Mouse (Mus musculus): ENCODE measurements around the gene Gdap1l1. TPM values are rescaled to one million over a fixed set of nuclear protein-coding genes. Genes with fewer than 3 reads are reported as not detected.

The Gdap1l1 gene
- 108 and 129 TPM in 2 replicates for polyA plus RNA-seq (2015; fragmentation: Nextera tagmentation; extraction: Ambion mirVana)

GRCm38 (mm10) chr2:163438246-163438618 lies at the start of gene Gdap1l1:
Gene Gdap1l1, plus strand, starts transcription at chr2:163438476.
- Histone ChIP-seq H3K4me2 (peak within 1 kb of the TSS; percentile 73), H3K36me3 (0 out of 2 replicates have a peak, but pooled peaks cover 8% of the 10 kb centered on the region), H3K9me3 (replicated peaks) (no peaks in the 10 kb centered on the region), H3K27me3 (replicated peaks) (no peaks in the 10 kb centered on the region), H3K27ac (replicated peaks) (peak within 1 kb of the TSS; percentile 88), H3K4me1 (peaks cover 43% of the 10 kb centered on the region), H3K9ac (replicated peaks) (peak within 1 kb of the TSS; percentile 89), H3K4me3 (replicated peaks) (peak within 1 kb of the TSS; percentile 83)
- WGBS, result 2% methylated on average over 17 of the region's 18 CpGs
- peak; percentile 90 for ATAC-seq (ENCODE audit: low FRiP score)

DNA sequence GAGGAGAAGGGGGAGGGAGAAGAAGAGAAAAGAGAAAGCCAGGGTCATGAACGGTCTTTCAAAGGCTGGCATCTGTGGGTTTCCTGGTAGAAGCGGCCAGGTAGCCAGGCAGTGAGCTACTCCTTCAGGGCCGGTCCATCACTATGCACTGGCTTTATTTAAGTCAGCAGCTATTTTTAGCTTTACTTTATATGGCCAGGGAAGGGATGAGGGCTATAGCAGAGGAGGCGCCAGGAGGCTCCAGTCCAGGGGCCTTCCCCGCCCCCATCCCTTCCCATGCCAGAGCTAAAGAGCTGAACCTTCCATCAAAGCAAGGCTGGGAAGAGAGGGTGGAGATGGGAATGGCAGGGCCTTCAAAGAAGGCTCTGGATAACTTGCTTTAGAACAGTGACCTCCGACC lies 45.8 kb upstream of the Gdap1l1 start:
- Histone ChIP-seq H3K27ac (replicated peaks) (no peak overlapping the region), H3K9me3 (replicated peaks) (0 out of 2 replicates have a peak, but pooled peaks cover 3% of the 10 kb centered on the region), H3K36me3 (no peaks in the 10 kb centered on the region), H3K4me3 (replicated peaks) (no peak overlapping the region), H3K4me1 (no peaks in the 10 kb centered on the region), H3K9ac (replicated peaks) (no peak overlapping the region), H3K27me3 (replicated peaks) (no peaks in the 10 kb centered on the region), H3K4me2 (no peak overlapping the region)
- no peak for ATAC-seq (ENCODE audit: low FRiP score)
- 78% methylated on average over 6 of the region's 6 CpGs for WGBS

DNA sequence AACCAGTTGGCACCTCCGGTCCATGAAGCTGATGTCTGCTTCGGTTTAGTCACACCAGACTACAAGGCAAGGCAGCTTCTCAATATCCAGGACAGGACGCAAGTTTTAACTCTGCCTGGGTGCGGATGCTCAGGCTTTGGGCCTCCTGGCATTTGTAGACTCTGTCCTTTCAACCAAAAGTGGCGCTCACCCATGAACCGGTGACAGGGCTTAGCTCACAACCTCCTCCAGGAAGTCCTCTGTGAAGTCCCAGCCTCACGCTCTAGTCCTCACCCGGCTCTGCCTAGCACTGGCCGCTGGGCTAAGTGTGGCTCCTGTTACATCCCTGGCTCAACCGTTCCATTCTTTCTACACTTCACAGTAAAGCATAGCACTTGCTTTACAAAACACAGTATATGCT lies 45.0 kb upstream of the Gdap1l1 start:
- Histone ChIP-seq H3K27ac (replicated peaks) (no peak overlapping the region), H3K27me3 (replicated peaks) (no peaks in the 10 kb centered on the region), H3K36me3 (no peaks in the 10 kb centered on the region), H3K9ac (replicated peaks) (no peak overlapping the region), H3K4me2 (no peak overlapping the region), H3K9me3 (replicated peaks) (0 out of 2 replicates have a peak, but pooled peaks cover 3% of the 10 kb centered on the region), H3K4me1 (no peaks in the 10 kb centered on the region), H3K4me3 (replicated peaks) (no peak overlapping the region)
- ATAC-seq (ENCODE audit: low FRiP score), result no peak
- 94% methylated on average over 10 of the region's 10 CpGs for WGBS

- no peak overlapping the region for H3K4me2 ChIP-seq
- H3K4me1 ChIP-seq, result no peaks in the 10 kb centered on the region
- H3K4me3 ChIP-seq (replicated peaks), result no peak overlapping the region
- no peak overlapping the region for H3K27ac ChIP-seq (replicated peaks)
- H3K27me3 ChIP-seq (replicated peaks), result no peaks in the 10 kb centered on the region
- 79% methylated on average over 6 of the region's 6 CpGs for WGBS
- H3K36me3 ChIP-seq, result no peaks in the 10 kb centered on the region
- no peak overlapping the region for H3K9ac ChIP-seq (replicated peaks)
- 0 out of 2 replicates have a peak, but pooled peaks cover 3% of the 10 kb centered on the region for H3K9me3 ChIP-seq (replicated peaks)
- ATAC-seq (ENCODE audit: low FRiP score), result no peak
Observed at GRCm38 (mm10) chr2:163393976-163394375, 44.3 kb upstream of the Gdap1l1 start.

- Histone ChIP-seq H3K36me3 (no peaks in the 10 kb centered on the region), H3K4me1 (no peaks in the 10 kb centered on the region), H3K9me3 (replicated peaks) (no peaks in the 10 kb centered on the region), H3K4me3 (replicated peaks) (no peak overlapping the region), H3K27ac (replicated peaks) (no peak overlapping the region), H3K9ac (replicated peaks) (no peak overlapping the region), H3K27me3 (replicated peaks) (0 out of 2 replicates have a peak, but pooled peaks cover 3% of the 10 kb centered on the region), H3K4me2 (no peak overlapping the region)
- 79% methylated on average over 6 of the region's 6 CpGs for WGBS
- no peak for ATAC-seq (ENCODE audit: low FRiP score)
Observed at GRCm38 (mm10) chr2:163394977-163395376, 43.3 kb upstream of the Gdap1l1 start.

DNA sequence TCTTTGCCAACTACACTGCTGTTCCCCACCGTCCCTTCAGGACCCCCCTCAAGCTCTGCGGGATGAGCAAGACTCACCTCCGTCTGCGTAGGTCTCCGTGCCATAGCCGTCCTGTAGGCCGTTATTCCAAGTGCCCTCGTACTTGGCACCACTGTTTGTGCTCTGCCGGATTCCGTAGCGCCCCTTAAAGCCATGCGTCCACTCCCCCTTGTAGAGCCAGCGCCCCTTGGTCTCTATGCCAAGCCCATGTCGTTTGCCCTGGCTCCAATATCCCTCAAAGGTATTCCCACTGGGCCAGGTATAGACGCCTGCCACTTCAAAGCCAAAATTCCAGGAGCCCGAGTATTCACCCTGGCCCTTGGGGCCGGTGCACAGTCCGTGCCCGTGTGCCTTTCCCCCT lies 41.2 kb upstream of the Gdap1l1 start:
- 0 out of 2 replicates have a peak overlapping the region, but pooled peaks have one; percentile 28 for H3K4me2 ChIP-seq
- H3K4me3 ChIP-seq (replicated peaks), result no peak overlapping the region
- H3K9ac ChIP-seq (replicated peaks), result no peak overlapping the region
- no peak overlapping the region for H3K27ac ChIP-seq (replicated peaks)
- H3K36me3 ChIP-seq, result no peaks in the 10 kb centered on the region
- H3K27me3 ChIP-seq (replicated peaks), result 0 out of 2 replicates have a peak, but pooled peaks cover 3% of the 10 kb centered on the region
- no peaks in the 10 kb centered on the region for H3K4me1 ChIP-seq
- 92% methylated on average over 19 of the region's 19 CpGs for WGBS
- H3K9me3 ChIP-seq (replicated peaks), result no peaks in the 10 kb centered on the region
- ATAC-seq (ENCODE audit: low FRiP score), result no peak

GRCm38 (mm10) chr2:163397905-163398304 lies 40.4 kb upstream of the Gdap1l1 start, which contains the start of gene Jph2:
Gene Jph2, minus strand, starts transcription at chr2:163397993.
- 13% methylated on average over 10 of the region's 10 CpGs for WGBS
- no peaks in the 10 kb centered on the region for H3K4me1 ChIP-seq
- H3K9ac ChIP-seq (replicated peaks), result no peak within 1 kb of the TSS
- no peak within 1 kb of the TSS for H3K4me3 ChIP-seq (replicated peaks)
- H3K27me3 ChIP-seq (replicated peaks), result 0 out of 2 replicates have a peak, but pooled peaks cover 3% of the 10 kb centered on the region
- H3K36me3 ChIP-seq, result no peaks in the 10 kb centered on the region
- no peak within 1 kb of the TSS for H3K27ac ChIP-seq (replicated peaks)
- ATAC-seq (ENCODE audit: low FRiP score), result no peak
- peak within 1 kb of the TSS; percentile 28 for H3K4me2 ChIP-seq
- H3K9me3 ChIP-seq (replicated peaks), result no peaks in the 10 kb centered on the region

DNA sequence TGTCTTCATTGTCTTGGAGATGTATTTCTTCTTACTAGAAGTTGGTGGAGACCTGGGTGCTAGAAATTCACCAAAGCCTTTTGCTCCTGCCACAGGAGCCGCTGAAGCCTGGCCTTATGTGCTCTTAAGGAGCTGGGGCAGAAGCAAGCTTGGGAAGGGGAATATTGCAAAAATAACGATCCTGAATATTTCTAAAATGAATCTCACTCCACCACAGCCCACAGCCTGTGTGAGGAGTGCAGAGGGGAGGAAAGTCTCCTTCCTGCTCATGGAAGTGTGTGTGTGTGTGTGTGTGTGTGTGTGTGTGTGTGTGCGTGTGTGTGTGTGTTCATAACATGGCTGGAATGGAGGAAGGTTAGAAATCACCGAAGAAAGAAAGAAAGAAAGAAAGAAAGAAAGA lies 39.5 kb upstream of the Gdap1l1 start:
- ATAC-seq (ENCODE audit: low FRiP score), result no peak
- Histone ChIP-seq H3K4me3 (replicated peaks) (no peak overlapping the region), H3K27me3 (replicated peaks) (0 out of 2 replicates have a peak, but pooled peaks cover 3% of the 10 kb centered on the region), H3K9me3 (replicated peaks) (no peaks in the 10 kb centered on the region), H3K9ac (replicated peaks) (no peak overlapping the region), H3K4me2 (no peak overlapping the region), H3K27ac (replicated peaks) (no peak overlapping the region), H3K4me1 (no peaks in the 10 kb centered on the region), H3K36me3 (no peaks in the 10 kb centered on the region)
- 87% methylated on average over 4 of the region's 4 CpGs for WGBS

- H3K27ac ChIP-seq (replicated peaks), result no peak overlapping the region
- H3K9me3 ChIP-seq (replicated peaks), result no peaks in the 10 kb centered on the region
- 85% methylated on average over 8 of the region's 8 CpGs for WGBS
- H3K9ac ChIP-seq (replicated peaks), result no peak overlapping the region
- H3K4me1 ChIP-seq, result no peaks in the 10 kb centered on the region
- H3K4me3 ChIP-seq (replicated peaks), result no peak overlapping the region
- no peak for ATAC-seq (ENCODE audit: low FRiP score)
- H3K4me2 ChIP-seq, result no peak overlapping the region
- H3K27me3 ChIP-seq (replicated peaks), result 0 out of 2 replicates have a peak, but pooled peaks cover 3% of the 10 kb centered on the region
- H3K36me3 ChIP-seq, result no peaks in the 10 kb centered on the region
Observed at GRCm38 (mm10) chr2:163399222-163399621, 39.1 kb upstream of the Gdap1l1 start.

GRCm38 (mm10) chr2:163401221-163401620 lies 37.1 kb upstream of the Gdap1l1 start:
- Histone ChIP-seq H3K4me2 (no peak overlapping the region), H3K4me1 (no peaks in the 10 kb centered on the region), H3K27me3 (replicated peaks) (0 out of 2 replicates have a peak, but pooled peaks cover 3% of the 10 kb centered on the region), H3K9me3 (replicated peaks) (no peaks in the 10 kb centered on the region), H3K4me3 (replicated peaks) (no peak overlapping the region), H3K9ac (replicated peaks) (no peak overlapping the region), H3K27ac (replicated peaks) (no peak overlapping the region), H3K36me3 (peaks cover 13% of the 10 kb centered on the region)
- no peak for ATAC-seq (ENCODE audit: low FRiP score)
- WGBS, result 12% methylated on average over 8 of the region's 8 CpGs

DNA sequence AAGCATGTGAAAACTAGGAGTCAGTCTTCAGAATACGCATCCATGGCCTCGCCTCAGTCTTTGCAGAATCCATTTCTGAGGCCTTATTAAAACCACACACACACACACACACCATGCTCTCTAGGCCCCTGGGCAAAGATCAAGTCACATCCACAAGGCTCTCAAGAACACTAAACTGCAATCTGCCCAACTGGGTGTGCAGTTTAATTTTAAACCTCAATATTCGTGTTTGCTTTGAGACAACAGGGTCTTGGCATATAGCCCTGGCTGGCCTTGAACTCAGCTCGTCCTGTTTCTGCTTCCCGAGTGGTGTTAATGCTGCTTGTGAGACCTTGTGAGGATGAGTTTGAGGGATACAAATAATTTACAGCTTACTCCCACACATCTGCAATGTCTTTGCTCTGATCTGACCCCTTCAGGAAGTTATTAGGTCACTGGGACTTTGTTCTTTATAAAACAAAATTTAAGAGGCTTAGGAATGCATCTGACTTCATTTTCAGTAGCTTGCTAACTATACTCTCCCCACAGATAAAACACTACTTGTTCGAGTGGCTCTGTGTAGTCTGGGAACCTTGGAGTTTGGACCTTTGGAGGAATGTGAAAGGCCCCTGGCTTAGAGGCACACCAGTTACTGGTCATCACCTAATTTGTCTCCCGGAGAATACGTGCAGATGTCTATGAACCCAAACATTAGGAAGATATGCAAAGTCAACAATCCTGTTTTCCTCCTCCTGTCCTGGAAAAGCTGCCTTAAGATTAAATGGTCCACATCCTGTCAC lies 34.0 kb upstream of the Gdap1l1 start:
- H3K4me3 ChIP-seq (replicated peaks), result no peak overlapping the region
- no peaks in the 10 kb centered on the region for H3K4me1 ChIP-seq
- 0 out of 2 replicates have a peak, but pooled peaks cover 2% of the 10 kb centered on the region for H3K27me3 ChIP-seq (replicated peaks)
- no peak overlapping the region for H3K9ac ChIP-seq (replicated peaks)
- H3K27ac ChIP-seq (replicated peaks), result no peak overlapping the region
- H3K36me3 ChIP-seq, result peaks cover 34% of the 10 kb centered on the region
- 88% methylated on average over 8 of the region's 8 CpGs for WGBS
- no peak for ATAC-seq (ENCODE audit: low FRiP score)
- no peak overlapping the region for H3K4me2 ChIP-seq
- no peaks in the 10 kb centered on the region for H3K9me3 ChIP-seq (replicated peaks)

GRCm38 (mm10) chr2:163410211-163410610 lies 28.1 kb upstream of the Gdap1l1 start:
- Histone ChIP-seq H3K4me2 (no peak overlapping the region), H3K27ac (replicated peaks) (no peak overlapping the region), H3K36me3 (peaks cover 63% of the 10 kb centered on the region), H3K4me3 (replicated peaks) (no peak overlapping the region), H3K9me3 (replicated peaks) (no peaks in the 10 kb centered on the region), H3K27me3 (replicated peaks) (no peaks in the 10 kb centered on the region), H3K4me1 (no peaks in the 10 kb centered on the region), H3K9ac (replicated peaks) (no peak overlapping the region)
- WGBS, result 93% methylated on average over 3 of the region's 3 CpGs
- ATAC-seq (ENCODE audit: low FRiP score), result no peak

Data from neural tube, embryonic 15.5 days (tissue).